Mouse (Mus musculus) intestine, embryonic 14.5 days (tissue): ENCODE measurements at regions not wholly inside any gene's neighbourhood (a gene's known extent, or its start where the extent isn't known, plus 50 kb on each side); places are given as distances from the start of the nearest gene placed in this dataset.

Experiments
- ATAC-seq: fragments of 200-750 bp; cut with Nextera tagmentation; replicated peaks from 2 replicates; pipeline ENCODE4 v1.8.0; 2017; ENCODE audit warnings: low read depth, moderate number of reproducible peaks, moderate TSS enrichment, moderate library complexity; ENCODE audit not compliant: low FRiP score, low TSS enrichment
- DNase-seq: peaks from one replicate; pipeline ENCODE4 v3.0.0-alpha.2; 2018; ENCODE audit warnings: low spot score
- H3K27ac ChIP-seq: fragments of 300-500 bp; sonication (generic); 2 replicates; pipeline ENCODE4 v1.5.1; 2014; ENCODE audit warnings: low read depth, mild to moderate bottlenecking, control low read depth
- H3K27me3 ChIP-seq: fragments of 300-500 bp; sonication (generic); replicated peaks from 2 replicates; pipeline ENCODE4 v1.6.1; 2014; ENCODE audit warnings: low read length, control low read depth; ENCODE audit not compliant: control insufficient read depth, insufficient read depth
- H3K36me3 ChIP-seq: fragments of 300-500 bp; sonication (generic); 2 replicates; pipeline ENCODE4 v1.6.1; 2014; ENCODE audit warnings: low read length, control low read depth; ENCODE audit not compliant: control insufficient read depth, insufficient read depth
- H3K4me1 ChIP-seq: fragments of 300-500 bp; sonication (generic); replicated peaks from 2 replicates; pipeline ENCODE4 v1.6.1; 2014; ENCODE audit warnings: low read length, control low read depth, mixed read lengths; ENCODE audit not compliant: control insufficient read depth, insufficient read depth
- H3K4me2 ChIP-seq: fragments of 300-500 bp; sonication (generic); 2 replicates; pipeline ENCODE4 v1.6.1; 2014; ENCODE audit warnings: low read length
- H3K4me3 ChIP-seq: fragments of 300-500 bp; sonication (generic); 2 replicates; pipeline ENCODE4 v1.5.1; 2014; ENCODE audit warnings: low read depth, low read length, control low read depth, mixed read lengths
- H3K9ac ChIP-seq: fragments of 300-500 bp; sonication (generic); 2 replicates; pipeline ENCODE4 v1.6.1; 2014; ENCODE audit warnings: mild to moderate bottlenecking, low read length
- H3K9me3 ChIP-seq: fragments of 300-500 bp; sonication (generic); 2 replicates; pipeline ENCODE4 v1.6.1; 2016; ENCODE audit warnings: low read length, control low read depth; ENCODE audit not compliant: control insufficient read depth
- WGBS: fragments of 180-500 bp; shearing (Covaris S2); extraction: QIAGEN DNeasy Blood & Tissue Kit; methylation state at CpG from one replicate; pipeline ENCODE4 v1.1.7; 2014; 5-methylcytosine and 5-hydroxymethylcytosine counted together

DNA sequence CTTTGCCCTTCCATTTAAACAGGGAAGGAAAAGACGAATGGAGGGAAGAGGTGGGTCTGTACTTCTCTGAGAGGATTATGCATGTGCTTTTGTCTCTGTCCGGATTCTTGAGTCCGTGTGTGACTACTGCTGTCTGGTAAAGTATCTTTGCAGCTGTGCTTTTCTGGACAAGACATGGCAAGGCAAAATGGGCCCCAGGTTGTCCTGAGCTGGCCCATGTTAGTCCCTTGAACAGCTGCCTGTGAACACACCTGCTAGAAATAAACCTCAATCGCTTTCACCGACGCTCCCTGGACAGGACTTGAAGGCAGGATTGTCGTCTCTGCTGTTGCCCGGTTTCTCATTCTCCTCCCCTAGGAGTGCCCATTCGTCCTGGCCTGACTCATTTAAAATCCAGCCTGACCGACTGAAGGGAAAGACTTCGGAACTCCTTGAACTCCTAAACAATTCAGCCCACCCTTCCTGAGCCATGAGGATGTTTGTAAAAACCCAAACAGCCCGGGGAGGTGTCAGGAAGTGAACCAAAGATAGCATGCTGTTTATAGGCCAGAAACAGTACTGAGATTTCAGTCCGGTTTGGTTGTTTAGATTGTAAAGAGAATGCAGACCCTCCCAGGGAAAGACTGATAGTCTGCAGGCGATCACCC, 281.7 kb downstream of the Qk start:
- 34% methylated on average over 14 of the region's 14 CpGs for WGBS
- H3K4me3 ChIP-seq: no peak overlapping the region
- H3K27ac ChIP-seq: no peak overlapping the region
- H3K9ac ChIP-seq: no peak overlapping the region
- H3K9me3 ChIP-seq: no peaks in the 10 kb centered on the region
- no peak for ATAC-seq
- H3K36me3 ChIP-seq: no peaks in the 10 kb centered on the region
- H3K27me3 ChIP-seq: no peaks in the 10 kb centered on the region
- no peaks in the 10 kb centered on the region for H3K4me1 ChIP-seq
- DNase-seq: no peak
- H3K4me2 ChIP-seq: no peak overlapping the region

DNA sequence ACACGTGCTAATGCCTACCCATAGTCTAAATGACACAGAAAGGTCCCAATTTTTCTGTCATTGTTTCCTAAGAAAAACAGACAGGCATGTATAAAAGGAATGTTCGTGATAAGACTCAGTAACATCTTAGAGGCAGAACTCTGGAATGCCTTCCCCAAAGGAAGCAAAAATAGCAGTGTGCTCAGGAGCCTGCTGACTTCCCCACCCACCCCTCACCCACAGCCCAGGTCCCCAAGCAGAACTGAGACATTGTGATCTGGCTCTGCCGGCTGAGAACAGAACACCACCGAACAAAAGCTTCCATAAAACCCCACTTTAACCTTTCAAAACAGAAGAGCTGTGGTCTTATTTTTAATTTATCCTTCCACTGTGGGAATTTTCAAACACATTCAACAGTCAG, 286.1 kb downstream of the Qk start:
- Histone ChIP-seq H3K27ac (no peak overlapping the region), H3K36me3 (no peaks in the 10 kb centered on the region), H3K27me3 (no peaks in the 10 kb centered on the region), H3K4me1 (no peaks in the 10 kb centered on the region), H3K9ac (no peak overlapping the region), H3K9me3 (no peaks in the 10 kb centered on the region), H3K4me3 (no peak overlapping the region), H3K4me2 (no peak overlapping the region)
- DNase-seq: no peak
- 47% methylated on average over 4 of the region's 4 CpGs for WGBS
- ATAC-seq: no peak

DNA sequence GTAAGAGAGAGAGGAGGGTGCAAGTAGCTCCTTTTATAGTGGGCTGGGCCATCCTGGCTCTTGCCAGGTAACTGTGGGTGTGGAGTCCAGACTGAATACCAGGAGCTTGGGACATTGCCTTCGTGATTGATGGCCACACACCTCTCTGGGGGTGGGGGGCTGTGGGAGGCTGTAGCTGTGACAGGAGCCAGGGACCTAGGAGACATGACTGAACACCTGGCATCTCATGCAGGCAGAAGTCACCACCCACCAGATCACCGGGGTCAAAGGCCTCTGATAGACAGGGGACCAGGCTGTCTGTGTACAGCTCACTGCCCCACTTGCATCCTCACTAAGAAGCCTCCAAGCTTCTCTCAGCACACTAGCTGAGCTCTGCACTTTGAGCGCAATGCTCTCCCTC, 288.6 kb downstream of the Qk start:
- DNase-seq (no peak), ATAC-seq (no peak)
- WGBS: 79% methylated on average over 3 of the region's 3 CpGs

DNA sequence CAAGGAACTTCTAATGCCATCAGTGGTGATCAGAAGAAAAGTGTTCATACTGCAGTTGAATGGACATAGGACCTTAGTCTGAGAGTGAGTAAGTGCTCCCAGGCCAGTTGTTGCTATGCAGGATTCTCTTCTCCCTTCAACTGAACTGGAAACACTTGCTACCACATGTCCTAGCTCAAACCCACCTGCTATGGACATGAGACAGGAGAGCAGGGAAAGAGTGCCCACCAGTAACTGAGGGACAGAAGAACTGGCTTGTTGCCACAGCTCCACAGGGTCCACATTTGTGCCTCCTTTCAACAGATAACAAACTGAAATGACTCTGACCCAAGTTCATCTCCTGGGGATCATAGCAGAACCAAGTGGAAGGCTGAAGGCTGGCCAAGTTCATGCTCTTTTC, 292.9 kb downstream of the Qk start:
- ATAC-seq (no peak), DNase-seq (no peak)
- H3K27ac ChIP-seq: no peak overlapping the region

More for the DNA sequence above, 288.6 kb downstream of the Qk start:
- Histone ChIP-seq H3K27ac (no peak overlapping the region), H3K4me2 (no peak overlapping the region), H3K9ac (no peak overlapping the region), H3K36me3 (no peaks in the 10 kb centered on the region), H3K4me3 (no peak overlapping the region), H3K27me3 (no peaks in the 10 kb centered on the region), H3K9me3 (no peaks in the 10 kb centered on the region), H3K4me1 (no peaks in the 10 kb centered on the region)

DNA sequence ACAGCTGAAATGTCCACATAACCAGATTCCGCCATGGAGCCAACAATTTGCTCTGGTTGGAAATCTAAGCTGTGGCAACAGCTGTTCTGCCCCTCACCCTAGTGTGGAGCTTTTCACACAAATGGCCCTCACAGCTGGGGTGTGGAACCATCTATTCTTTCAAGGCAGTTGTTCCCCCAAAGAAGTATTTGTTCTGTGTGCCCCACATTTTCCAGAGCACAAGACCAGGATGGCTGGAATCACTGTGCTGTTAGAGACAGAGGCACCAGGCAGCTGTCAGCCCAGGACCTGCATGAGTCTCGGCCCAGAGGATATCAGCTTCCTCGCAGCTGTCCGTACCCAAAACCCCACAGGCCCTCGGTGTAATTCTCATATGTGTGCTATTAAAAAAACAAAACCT, 294.4 kb downstream of the Qk start:
- no peak for ATAC-seq
- H3K27ac ChIP-seq: no peak overlapping the region
- no peaks in the 10 kb centered on the region for H3K9me3 ChIP-seq
- H3K27me3 ChIP-seq: no peaks in the 10 kb centered on the region
- no peaks in the 10 kb centered on the region for H3K36me3 ChIP-seq
- 83% methylated on average over 5 of the region's 5 CpGs for WGBS
- H3K4me3 ChIP-seq: no peak overlapping the region
- H3K4me2 ChIP-seq: no peak overlapping the region
- no peaks in the 10 kb centered on the region for H3K4me1 ChIP-seq
- DNase-seq: no peak
- H3K9ac ChIP-seq: no peak overlapping the region

More for the DNA sequence above, 292.9 kb downstream of the Qk start:
- Histone ChIP-seq H3K9me3 (no peaks in the 10 kb centered on the region), H3K9ac (no peak overlapping the region), H3K4me3 (no peak overlapping the region), H3K36me3 (no peaks in the 10 kb centered on the region), H3K4me1 (no peaks in the 10 kb centered on the region), H3K4me2 (no peak overlapping the region), H3K27me3 (no peaks in the 10 kb centered on the region)

DNA sequence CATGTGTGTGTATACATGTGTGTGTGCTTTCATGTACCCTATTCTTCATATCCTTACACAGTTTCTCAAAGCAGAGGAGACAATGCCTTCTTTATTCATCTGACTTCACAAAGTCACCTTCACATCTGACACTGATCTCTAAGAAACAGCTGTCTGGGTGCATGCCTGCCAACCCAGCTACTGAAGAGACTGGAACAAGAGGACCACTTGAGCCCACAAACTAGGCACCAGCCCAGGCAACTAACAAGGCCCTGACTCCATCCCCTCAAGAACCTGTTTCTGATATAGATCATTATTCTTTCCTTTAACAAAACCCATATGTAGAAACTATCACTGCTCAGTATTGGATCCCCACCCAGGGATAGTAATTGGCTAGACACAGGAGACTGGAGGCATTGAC, 295.3 kb downstream of the Qk start:
- no peak overlapping the region for H3K9ac ChIP-seq
- H3K4me2 ChIP-seq: no peak overlapping the region
- ATAC-seq: no peak
- no peaks in the 10 kb centered on the region for H3K27me3 ChIP-seq
- H3K4me3 ChIP-seq: no peak overlapping the region
- no peak overlapping the region for H3K27ac ChIP-seq
- no peaks in the 10 kb centered on the region for H3K36me3 ChIP-seq
- no peaks in the 10 kb centered on the region for H3K9me3 ChIP-seq
- H3K4me1 ChIP-seq: no peaks in the 10 kb centered on the region
- no peak for DNase-seq

DNA sequence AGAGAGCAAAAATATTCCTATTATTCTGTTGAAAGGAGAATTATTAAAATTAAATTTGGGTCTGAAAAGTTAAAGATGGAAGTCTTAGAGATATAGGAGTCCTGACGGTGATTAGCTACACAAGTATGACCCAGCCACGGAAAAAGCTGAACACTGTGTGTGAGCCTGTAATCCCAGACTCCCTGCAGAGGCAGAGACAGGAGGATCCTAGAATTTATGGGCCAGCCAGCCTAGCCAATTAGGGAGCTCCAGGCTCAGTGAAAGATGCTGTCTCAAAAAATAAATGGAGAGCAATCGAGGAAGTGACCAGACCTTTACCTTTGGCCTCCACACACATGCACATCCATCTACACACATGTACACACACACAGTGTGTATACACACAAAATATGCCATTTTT, 307.5 kb downstream of the Qk start:
- 69% methylated on average over 3 of the region's 3 CpGs for WGBS

DNA sequence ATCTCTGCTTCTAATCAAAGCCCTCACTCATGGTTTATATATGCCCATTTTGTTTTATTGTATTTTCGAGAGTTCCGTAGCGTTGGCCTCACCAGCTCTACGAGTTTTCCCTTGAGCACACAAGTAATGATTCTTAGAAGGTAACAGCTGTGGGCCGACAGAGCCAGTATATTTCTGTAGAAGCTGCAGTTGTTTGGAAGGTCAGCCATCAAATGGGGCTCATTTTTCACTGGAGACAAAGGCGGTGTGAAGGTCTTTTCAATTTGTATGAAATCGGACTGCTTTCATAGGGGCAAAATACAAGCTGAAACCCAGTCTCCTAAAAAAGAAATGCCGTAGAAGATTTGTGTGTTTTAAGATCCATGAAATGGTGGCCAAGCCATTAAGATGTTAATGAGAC, 307.9 kb downstream of the Qk start:
- no peak overlapping the region for H3K4me3 ChIP-seq
- no peak for ATAC-seq

More for the DNA sequence above, 307.5 kb downstream of the Qk start:
- Histone ChIP-seq H3K9ac (no peak overlapping the region), H3K9me3 (no peaks in the 10 kb centered on the region), H3K27me3 (no peaks in the 10 kb centered on the region), H3K4me2 (no peak overlapping the region), H3K4me3 (no peak overlapping the region), H3K36me3 (no peaks in the 10 kb centered on the region), H3K4me1 (no peaks in the 10 kb centered on the region; the same call in 1 of the 2 replicates), H3K27ac (no peak overlapping the region)
- ATAC-seq: no peak
- no peak for DNase-seq

DNA sequence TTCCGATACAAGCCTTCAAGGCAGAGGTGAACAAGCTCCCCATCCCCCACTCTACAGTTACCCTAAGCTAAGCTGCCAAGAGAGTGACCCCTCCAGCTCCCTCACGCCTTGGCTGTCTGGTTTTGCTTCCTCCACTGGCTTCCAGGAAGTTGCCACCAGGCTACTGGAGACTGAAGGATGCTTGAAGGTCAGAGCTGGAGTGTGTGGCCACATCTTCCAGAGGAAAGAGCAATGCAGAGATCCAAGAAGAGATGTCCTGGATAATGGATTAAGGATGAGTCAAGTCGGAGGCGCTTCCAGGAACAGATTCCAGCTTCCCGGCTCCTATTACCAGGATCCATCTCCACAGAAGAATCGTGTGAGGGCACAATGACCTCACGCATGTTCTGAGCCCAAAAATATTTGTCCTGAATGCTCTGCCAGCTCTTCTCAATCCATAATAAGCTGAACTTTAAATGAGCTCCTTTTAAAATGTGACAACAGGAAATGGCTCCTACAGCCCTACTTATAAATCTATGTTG, 318.5 kb downstream of the Qk start:
- Histone ChIP-seq H3K27me3 (no peaks in the 10 kb centered on the region), H3K9me3 (no peaks in the 10 kb centered on the region), H3K4me3 (no peak overlapping the region), H3K36me3 (no peaks in the 10 kb centered on the region), H3K9ac (no peak overlapping the region), H3K4me1 (0 out of 2 replicates have a peak, but pooled peaks cover 2% of the 10 kb centered on the region), H3K4me2 (no peak overlapping the region), H3K27ac (no peak overlapping the region)
- WGBS: 52% methylated on average over 7 of the region's 7 CpGs
- ATAC-seq (no peak), DNase-seq (no peak)

More for the DNA sequence above, 307.9 kb downstream of the Qk start:
- whole genome bisulfite sequencing: 63% methylated on average over 8 of the region's 8 CpGs
- Histone ChIP-seq H3K9ac (no peak overlapping the region), H3K27me3 (no peaks in the 10 kb centered on the region), H3K36me3 (no peaks in the 10 kb centered on the region), H3K9me3 (no peaks in the 10 kb centered on the region), H3K27ac (no peak overlapping the region), H3K4me1 (no peaks in the 10 kb centered on the region; the same call in 1 of the 2 replicates), H3K4me2 (no peak overlapping the region)
- DNase-seq: no peak
